8 mouse cellular contexts compared by ENCODE assay signal in the genomic region with DNA sequence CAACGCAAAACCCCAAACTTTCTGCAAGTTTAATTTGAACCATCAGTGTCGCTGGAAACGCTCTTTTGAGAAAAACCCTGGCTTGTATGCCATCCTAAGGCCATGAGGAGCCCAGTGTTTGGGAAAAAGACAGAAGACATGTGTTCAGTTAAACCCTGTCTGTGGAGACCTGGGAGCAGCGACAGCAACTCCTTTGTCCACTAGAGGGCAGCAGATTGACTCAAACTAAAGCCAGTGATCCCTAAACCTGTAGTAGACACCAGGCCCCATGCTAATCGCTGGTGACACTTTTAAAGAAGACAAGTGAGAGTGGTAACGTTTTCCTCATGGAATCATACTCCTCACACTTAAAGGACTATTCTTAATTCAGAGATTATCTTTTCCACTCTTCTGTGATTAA.
DNase-seq lines count a peak whose midpoint lies in the region; ATAC-seq and TF ChIP-seq lines count a peak whose summit lies in the region.

No protein-coding gene starts in this region.

- 25% methylated on average over 6 of the region's 6 CpGs for WGBS in embryonic facial prominence, embryonic 14.5 days

- H3K4me2 ChIP-seq in embryonic facial prominence, embryonic 14.5 days (ENCODE audit: low read depth, low read length): no peak overlapping the region

- peak; percentile 65; the same call in 1 of the 2 replicates for ATAC-seq in embryonic facial prominence, embryonic 14.5 days (ENCODE audit: low read depth)
- no peak for ATAC-seq in activated CD4-positive, CD25-positive, alpha-beta regulatory T cell, adult 4 months

- H3K4me3 ChIP-seq in bone marrow macrophage, adult 2 months (ENCODE audit: insufficient read depth, low read length): no peak overlapping the region
- H3K4me3 ChIP-seq in embryonic facial prominence, embryonic 14.5 days (ENCODE audit: low read depth, low read length): no peak overlapping the region

- peak; percentile 68 for DNase-seq in MN1 (ENCODE audit: low spot score)
- DNase-seq in embryonic facial prominence, embryonic 14.5 days (ENCODE audit: low spot score): peak; percentile 87
- DNase-seq in heart, postnatal 10 days: peak; percentile 65 to 80
- DNase-seq in kidney, postnatal 36 days: peak; percentile 57 to 72
- DNase-seq in lung, postnatal 10 days: peak; percentile 67
- peak; percentile 25 for DNase-seq in ovary, postnatal 36 days (ENCODE audit: low spot score)

- TF ChIP-seq POLR2A in bone marrow macrophage, adult 2 months (IDR thresholded peaks at IDR 0.05; ENCODE audit: borderline replicate concordance, low read depth, low read length): no peak

- H3K36me3 ChIP-seq in embryonic facial prominence, embryonic 14.5 days (ENCODE audit: control insufficient read depth, insufficient read depth, low read length): no peaks in the 10 kb centered on the region

- H3K9me3 ChIP-seq in embryonic facial prominence, embryonic 14.5 days (ENCODE audit: control insufficient read depth, low read length): no peaks in the 10 kb centered on the region

- peak; percentile 62 for TF ChIP-seq CTCF in bone marrow macrophage, adult 2 months (IDR thresholded peaks at IDR 0.05; ENCODE audit: low read depth, low read length)

- H3K9ac ChIP-seq in embryonic facial prominence, embryonic 14.5 days (ENCODE audit: low read depth, low read length): no peak overlapping the region

- H3K27me3 ChIP-seq in embryonic facial prominence, embryonic 14.5 days (replicated peaks; ENCODE audit: control insufficient read depth, insufficient read depth, low read length): no peaks in the 10 kb centered on the region

- intact Hi-C loops in heart, postnatal 10 days (cut with DNase I): loop anchor here (5.0 kb wide), 3 partner anchors 147 to 653 kb away; no protein-coding TSS in a partner anchor

- no peaks in the 10 kb centered on the region for H3K4me1 ChIP-seq in bone marrow macrophage, adult 2 months (ENCODE audit: control insufficient read depth, insufficient read depth, low read length)
- no peaks in the 10 kb centered on the region for H3K4me1 ChIP-seq in embryonic facial prominence, embryonic 14.5 days (ENCODE audit: control insufficient read depth, insufficient read depth, low read length)

- H3K27ac ChIP-seq in bone marrow macrophage, adult 2 months (ENCODE audit: insufficient read depth, low read depth, low read length): no peak overlapping the region
- H3K27ac ChIP-seq in embryonic facial prominence, embryonic 14.5 days (replicated peaks; ENCODE audit: low read depth, low read length): no peak overlapping the region

Comparison
In these comparisons a context has a peak if more than half of its experiments do, and no peak if none do; other contexts are left out.
1. DNase-seq: peak in every context shown above with its lines; median percentile 87 in embryonic facial prominence, embryonic 14.5 days; 72 in heart, postnatal 10 days; 68 in MN1; 67 in lung, postnatal 10 days; 64 in kidney, postnatal 36 days; 25 in ovary, postnatal 36 days.